Mouse (Mus musculus) heart, adult 10 weeks (tissue): ENCODE data around the gene Cst11. TPM values are rescaled to one million over a fixed set of nuclear protein-coding genes. Genes with fewer than 3 reads are reported as not detected.

Source experiments
- polyA plus RNA-seq: library from polyadenylated mRNA; stranded (reverse); fragments of 350-450 nt; fragmentation: Illumina TruSeq; extraction: RNeasy Lipid Tissue Mini Kit (QIAGEN cat#74804); gene quantifications from one replicate; pipeline ENCODE4 v1.2.3, GENCODE M21; 2014; ENCODE audit warnings: low read depth, low replicate concordance

The Cst11 gene
- polyA plus RNA-seq, result not detected

DNA sequence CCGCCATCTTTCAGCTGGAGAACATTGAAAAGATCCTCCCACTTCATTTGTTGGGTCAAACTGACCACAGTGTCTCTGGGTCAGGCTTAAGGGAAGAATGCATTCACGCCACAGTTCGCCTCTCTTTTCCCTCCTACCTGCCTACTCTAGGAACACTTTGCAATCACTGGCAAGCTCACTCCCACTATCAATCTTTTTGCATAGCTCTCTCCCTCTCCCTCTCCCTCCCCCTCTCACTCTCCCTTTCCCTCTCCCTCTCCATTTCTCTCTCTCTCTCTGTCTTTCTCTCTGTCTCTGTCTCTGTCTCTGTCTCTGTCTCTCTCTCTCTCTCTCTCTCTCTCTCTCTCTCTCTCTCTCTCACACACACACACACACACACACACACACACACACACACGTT, at the start of gene Cst11:
Gene Cst11, minus strand, starts transcription at position 101 of the 400 bp plus-strand sequence.

DNA sequence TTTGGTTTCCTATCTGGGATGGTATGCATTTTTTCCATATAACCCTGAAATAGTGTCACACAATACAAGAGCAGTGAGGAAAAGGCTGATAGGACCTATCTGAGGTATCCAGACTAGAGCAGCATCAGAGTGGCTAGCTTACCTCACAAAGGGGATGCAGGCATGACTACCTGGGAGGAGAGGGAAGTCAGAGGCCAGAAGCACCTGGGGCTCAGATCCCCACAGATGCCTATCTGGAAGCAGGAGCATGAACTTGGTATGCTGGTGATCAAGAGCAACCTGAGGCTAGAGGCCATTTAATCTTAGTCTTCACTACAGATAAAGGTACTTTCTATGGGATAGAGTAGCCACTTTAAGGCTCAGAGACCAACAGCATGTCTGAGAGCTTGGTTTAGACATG, 48.6 kb upstream of the Cst11 start, which contains the start of gene Cst13:
Gene Cst13, plus strand, starts transcription at position 173 of the 400 bp plus-strand sequence.

DNA sequence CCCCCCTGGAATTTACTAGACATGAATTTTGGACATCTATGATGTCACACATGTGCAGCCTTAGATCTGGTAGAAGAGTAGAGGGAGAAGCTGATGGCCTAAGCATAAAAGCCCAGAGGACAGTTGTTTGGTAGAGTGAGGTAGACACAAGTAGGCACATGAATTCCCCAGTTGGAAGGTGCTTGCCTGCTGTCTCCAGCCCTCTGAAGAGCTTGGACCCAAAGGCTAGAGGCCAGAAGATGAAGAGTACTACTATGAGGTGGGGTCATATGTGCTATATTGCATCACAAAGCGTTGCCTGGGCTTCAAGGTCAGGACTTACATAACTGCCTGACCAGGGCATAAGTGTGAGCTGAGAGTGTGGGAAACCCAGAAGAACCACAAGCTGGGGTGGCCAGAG, 27.2 kb upstream of the Cst11 start, which contains the start of gene Cst8:
Gene Cst8, plus strand, starts transcription at position 301 of the 400 bp plus-strand sequence.

DNA sequence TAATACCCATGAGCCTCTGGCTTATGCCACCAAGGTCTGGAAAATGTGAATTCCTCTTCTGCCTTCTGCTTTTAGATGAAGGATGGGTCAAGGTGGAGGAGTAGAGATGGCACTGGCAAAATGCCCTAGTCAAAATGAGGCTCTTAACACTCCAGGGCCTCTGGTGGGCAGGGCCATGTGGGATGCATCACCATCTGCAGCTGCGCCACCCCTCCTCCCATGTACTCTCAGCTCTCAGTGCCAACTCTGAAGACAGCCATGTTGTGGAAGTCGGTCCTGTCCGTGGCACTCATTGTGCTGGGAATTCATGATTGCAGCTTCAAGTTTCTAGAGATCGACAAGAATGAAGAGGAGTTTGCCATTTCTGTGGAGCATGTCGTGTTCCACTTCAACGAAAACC, 17.8 kb upstream of the Cst11 start, which contains the start of gene Cst12:
Gene Cst12, plus strand, starts transcription at position 220 of the 400 bp plus-strand sequence.

DNA sequence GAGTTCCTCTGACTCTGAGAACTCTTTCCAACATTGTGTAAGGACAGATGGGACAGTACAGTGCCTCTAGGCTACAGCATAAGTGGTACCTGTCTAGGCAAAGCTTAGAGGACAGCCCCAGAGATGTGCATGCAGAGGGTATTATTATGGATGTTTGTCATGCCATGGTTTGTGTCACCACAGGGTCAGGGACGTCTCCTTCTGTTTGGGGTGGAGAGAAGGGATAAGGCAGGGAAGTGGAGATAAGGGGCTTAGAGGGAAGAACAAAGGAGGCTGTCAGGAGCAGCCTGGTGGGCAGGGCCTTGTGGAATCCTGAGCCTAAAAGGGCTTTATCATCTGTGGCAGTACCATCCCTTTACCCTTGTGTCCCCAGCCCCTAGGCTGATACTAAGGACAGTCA, 10.4 kb upstream of the Cst11 start, which contains the start of gene 8030411F24Rik:
Gene 8030411F24Rik, plus strand, starts transcription at position 301 of the 400 bp plus-strand sequence.

DNA sequence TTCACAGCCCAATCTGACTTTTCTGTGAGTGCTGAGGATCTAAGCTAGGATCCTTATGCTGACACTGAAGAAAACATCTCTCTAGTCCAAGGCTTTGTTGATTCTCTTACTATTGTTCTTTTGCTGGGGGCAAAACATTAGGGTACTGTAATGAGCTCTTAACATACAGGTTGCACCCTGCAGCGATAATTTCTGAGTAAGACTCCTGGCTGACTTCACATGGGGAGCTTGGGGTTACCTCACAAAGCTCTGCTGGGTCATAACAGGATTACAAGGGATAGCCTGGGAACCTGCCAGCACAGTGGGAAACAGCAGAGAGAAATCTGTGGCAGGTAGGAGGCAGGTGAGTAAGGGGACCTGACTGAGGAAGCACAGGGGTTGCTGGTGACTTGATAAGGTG, 21.2 kb downstream of the Cst11 start, which contains the start of gene Cstl1:
Gene Cstl1, plus strand, starts transcription at position 301 of the 400 bp plus-strand sequence.

DNA sequence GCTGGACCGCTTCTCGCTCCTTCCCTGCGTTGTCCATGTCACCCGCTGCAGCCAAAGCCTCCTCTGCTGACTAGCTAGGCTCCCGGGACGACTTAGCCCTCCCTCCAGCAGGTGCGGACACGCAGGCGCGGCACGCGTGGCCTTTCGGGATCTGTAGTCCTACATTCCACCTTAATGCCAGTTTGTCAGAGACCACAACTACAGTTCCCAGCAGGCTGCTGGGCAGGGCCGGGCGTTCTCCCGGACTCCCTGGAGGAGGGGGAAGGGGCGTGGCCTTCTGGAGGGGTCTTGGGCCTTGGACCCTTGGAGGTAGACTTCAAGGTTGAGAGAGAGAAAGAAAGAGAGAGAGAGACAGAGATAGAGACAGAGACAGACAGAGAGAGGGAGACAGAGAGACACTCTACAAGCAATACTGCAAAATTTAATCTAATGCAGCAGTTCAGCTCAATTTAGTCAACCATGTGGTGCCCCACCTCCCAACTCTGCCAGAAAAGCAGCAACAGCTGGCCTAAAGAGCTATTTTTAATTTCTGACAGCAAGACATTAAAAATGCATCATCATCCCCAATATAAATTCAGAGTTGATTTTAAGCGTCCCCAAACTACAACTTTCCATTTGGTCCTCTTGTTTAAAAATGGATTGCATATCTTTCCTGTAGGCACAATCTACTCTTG, 38.8 kb downstream of the Cst11 start, which contains the start of gene Napb:
Gene Napb, minus strand, starts transcription at position 141 of the 674 bp plus-strand sequence.

Other genes starting within 250 kb of the Cst11 start
- 11.6 TPM for gene Nxt1, start 98.9 kb downstream of the Cst11 start, polyA plus RNA-seq
- 21.0 TPM for gene Gzf1, start 90.5 kb downstream of the Cst11 start, polyA plus RNA-seq
- 1.4 TPM for gene Napb, start 39.0 kb downstream of the Cst11 start, polyA plus RNA-seq
- not detected for gene Cstl1, start 21.1 kb downstream of the Cst11 start, polyA plus RNA-seq
- not detected for gene 8030411F24Rik, start 10.5 kb upstream of the Cst11 start, polyA plus RNA-seq
- gene Cst12, start 17.9 kb upstream of the Cst11 start, polyA plus RNA-seq, result not detected
- gene Cst8, start 27.3 kb upstream of the Cst11 start, polyA plus RNA-seq, result not detected
- not detected for gene Cst13, start 48.6 kb upstream of the Cst11 start, polyA plus RNA-seq
- 2.4 TPM for gene Cst9, start 63.6 kb upstream of the Cst11 start, polyA plus RNA-seq
- not detected for gene 9230104L09Rik, start 93.5 kb upstream of the Cst11 start, polyA plus RNA-seq
- gene Cst3, start 104.2 kb upstream of the Cst11 start, polyA plus RNA-seq, result 1,212 TPM
- gene Gm1330, start 231.8 kb upstream of the Cst11 start, polyA plus RNA-seq, result not detected
- not detected for gene Gm10750, start 245.7 kb upstream of the Cst11 start, polyA plus RNA-seq